Mouse (Mus musculus): ENCODE measurements around the gene Ap1m1. TPM values are rescaled to one million over a fixed set of nuclear protein-coding genes. Genes with fewer than 3 reads are reported as not detected.
A peak's percentile ranks its signal among the peaks of the same experiment; 100 is the strongest.

The Ap1m1 gene
- total RNA-seq, 4 experiments from 2014 or later: 42.0 to 48.4 (median 43.4) TPM

DNA sequence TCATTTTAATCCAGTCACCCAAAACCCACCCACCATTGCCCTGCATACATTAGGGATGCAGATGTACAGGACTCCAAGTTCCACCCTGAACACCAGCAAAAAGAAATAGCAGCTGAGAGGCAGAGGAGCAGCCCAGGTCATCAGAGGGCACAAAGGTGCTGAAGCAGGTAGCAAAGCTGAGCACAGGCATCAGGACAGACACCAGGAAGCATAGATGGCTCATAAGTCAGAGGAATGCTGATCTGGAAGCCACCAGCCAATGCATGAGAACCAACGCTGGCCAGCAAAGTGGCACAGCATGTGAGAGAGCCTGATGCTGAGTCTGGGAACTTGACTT is 18.1 kb downstream of the Ap1m1 start:
- no peak for DNase-seq (ENCODE audit: low spot score)

DNA sequence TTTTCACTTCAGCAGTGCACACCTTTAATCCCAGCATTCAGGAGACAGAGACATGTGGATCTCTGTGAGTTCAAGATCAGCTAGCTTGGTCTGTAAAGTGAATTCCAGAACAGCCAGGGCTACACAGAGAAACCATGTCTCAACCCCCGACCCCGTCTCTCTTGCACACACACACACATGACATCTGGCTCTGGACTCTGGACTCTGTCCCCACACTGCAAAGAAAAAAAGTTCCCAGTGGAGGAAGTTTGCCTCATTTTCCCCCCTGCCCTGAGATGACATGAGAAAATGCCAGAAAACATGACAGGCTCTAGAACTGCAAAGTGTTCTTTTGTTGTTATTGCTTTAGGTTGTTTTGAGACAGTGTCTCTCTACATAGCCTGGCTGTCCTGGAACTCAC is 20.0 kb downstream of the Ap1m1 start:
- DNase-seq (ENCODE audit: low spot score): no peak

DNA sequence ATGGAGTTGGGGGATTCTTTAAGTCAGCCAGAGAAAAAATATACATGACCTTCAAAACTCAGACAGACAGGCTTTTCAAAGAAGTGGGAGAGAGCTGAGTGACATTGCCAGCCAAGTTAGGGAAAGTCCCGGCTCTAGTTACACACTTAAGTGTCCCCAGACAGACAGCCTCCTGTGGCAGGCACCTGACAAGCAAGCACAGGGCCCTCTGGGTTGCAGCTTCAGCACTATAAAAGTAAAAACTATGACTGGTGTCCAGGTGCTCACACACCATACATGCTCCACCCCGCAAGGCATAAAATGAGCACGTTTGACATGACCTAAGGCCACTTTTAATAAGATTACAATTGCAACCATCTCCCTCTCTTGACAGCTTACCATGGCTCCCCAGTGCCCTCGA is 20.8 kb downstream of the Ap1m1 start:
- no peak for DNase-seq (ENCODE audit: low spot score)

DNA sequence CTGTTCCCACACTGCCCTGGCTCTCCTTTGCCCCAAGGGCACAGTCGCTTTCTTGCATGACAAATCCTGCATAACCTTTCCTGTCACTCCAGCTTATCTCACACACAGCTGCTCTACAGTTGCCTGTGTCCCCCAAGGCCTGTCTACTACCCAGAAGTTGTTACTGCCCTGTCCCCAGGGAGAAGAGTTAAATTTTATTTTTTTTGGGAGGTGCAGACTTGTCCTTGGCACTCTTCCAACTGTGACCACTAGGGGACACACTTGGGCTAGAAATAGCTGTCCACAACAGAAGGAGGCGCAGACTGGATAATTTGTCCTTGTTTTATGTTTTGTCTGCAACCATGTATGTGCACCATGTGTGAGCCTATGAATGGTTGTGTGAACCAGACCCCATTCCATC is 21.2 kb downstream of the Ap1m1 start:
- peak; percentile 84 for DNase-seq (ENCODE audit: low spot score)

DNA sequence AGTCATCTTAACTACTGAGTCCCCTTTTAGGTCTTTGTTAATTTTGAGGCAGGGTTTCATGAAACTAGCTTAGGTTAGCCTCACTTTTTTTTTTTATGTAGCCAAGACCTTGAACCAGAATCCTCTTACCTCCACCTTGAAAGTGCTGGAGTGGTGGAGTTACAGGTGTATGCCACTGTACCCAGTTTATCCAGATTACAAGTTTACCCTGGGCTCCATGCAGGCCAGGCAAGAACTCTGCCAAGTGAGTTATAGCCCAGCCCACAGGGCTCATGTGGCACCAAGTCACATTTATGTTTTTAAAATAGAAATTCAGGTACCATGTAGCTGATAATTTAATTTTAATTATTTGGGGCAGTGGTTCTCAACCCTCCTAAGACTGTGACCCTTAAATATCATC is 21.6 kb downstream of the Ap1m1 start:
- DNase-seq (ENCODE audit: low spot score): no peak

DNA sequence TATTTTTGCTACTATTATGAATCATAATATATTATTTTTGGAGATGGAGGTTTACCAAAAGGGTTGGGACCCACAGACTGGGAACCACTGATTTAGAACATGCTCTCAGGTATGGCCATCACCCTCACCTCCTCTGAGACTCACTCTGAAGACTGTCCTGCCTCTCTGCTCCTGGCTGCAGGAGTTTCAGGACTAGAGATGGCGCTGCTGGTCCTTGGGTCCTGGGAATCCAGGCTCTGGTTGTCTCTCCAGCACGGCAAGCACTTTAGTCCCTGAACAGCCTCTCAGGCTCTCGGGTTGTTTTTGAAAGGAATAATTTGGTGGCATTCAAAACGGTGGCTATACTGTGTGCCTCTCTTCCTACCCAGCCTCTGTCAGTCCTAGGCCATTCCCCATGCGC is 22.1 kb downstream of the Ap1m1 start:
- DNase-seq (ENCODE audit: low spot score): no peak

DNA sequence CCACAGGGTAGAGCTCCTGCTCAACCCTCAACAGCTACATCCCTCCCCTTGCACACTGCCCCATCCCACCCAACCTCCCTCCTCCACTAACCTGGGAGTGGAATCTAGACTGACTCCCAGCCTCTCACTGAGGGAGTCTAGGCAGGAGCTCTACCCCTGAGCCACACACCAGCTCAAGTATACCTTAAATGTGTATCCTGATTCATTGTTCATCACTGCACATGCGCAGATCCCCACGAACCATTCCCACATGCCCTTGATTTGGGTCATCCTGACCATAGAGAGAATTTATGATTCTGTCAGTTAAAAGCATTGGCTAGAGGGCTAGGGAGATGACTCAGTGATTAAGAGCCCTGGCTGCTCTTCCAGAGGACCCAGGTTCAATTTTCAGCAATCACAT is 22.9 kb downstream of the Ap1m1 start:
- no peak for DNase-seq (ENCODE audit: low spot score)

DNA sequence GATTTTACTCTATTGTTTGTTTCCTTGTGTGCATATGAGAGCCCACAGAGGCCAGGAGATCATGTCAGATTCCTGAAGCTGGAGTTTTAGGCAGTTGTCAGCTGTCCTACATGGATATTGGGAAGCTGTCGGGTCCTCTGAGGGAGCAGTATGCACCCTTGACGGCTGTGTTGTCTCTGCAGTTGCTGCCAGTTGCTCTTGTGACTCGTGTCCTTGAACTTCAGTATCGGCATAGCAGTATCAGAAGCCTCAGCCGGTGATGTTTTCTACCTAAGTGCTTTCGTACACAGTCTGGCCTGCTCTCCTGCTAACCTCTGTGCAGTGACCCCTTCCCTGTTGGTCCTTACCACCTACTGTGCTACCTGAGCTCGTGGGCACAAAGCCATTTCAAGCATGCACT is 23.6 kb downstream of the Ap1m1 start:
- no peak for DNase-seq (ENCODE audit: low spot score)

DNA sequence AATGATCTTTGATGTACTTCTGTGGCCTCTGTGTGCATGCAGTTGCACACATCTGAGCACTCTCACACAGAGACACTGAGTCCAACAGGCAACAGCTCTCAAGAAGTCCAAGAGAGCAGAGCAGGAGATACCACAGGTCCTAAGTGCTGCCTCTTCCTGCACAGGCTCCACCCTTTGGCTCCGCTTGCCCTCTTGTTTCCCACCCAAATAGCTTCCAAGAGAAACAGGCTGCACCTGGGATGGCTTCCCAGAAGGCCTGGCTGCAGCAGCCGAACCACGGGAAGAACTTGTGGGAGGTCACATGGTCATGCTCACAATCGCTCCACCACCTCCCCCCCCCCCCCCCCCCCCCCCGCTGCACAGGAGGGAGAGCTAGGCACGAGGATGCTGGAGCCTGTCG is 25.5 kb downstream of the Ap1m1 start:
- DNase-seq (ENCODE audit: low spot score): peak; percentile 84

DNA sequence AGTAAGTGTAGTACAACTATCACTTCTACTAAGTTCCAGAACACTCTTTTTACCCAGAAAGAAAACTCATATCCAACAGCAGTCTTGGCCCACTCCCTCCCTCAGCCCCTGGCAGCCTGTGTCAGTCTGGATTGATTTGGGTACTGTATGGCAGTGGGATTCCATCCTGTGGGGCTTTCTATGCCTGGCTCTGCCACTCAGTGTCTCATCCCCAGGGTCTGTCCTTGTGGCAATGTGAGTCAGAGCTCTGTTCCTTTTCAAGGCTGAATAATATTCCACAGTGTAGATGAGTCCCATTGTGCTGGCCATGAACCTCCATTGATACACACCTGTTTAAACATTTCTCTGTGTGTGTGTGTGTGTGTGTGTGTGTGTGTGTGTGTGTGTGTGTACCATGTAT is 26.9 kb downstream of the Ap1m1 start:
- no peak for DNase-seq (ENCODE audit: low spot score)

DNA sequence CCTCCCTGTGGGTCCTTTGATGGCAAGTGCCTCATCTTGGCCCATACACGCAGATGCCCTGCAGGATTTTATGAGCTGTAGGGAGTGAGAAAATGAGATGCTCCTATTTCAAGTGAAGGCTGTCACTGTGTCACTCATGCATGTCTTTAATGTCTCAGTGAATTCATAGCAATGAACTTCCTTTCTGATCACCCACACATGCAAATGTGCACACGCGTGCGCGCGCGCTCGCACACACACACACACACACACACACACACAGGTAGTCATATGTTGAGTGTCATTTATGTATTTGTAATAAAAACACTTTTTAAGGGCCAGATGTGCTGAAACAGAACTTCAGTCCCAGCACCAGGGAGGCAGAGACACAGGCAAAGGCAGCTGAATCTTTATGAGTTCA is 27.3 kb downstream of the Ap1m1 start:
- no peak for DNase-seq (ENCODE audit: low spot score)

DNA sequence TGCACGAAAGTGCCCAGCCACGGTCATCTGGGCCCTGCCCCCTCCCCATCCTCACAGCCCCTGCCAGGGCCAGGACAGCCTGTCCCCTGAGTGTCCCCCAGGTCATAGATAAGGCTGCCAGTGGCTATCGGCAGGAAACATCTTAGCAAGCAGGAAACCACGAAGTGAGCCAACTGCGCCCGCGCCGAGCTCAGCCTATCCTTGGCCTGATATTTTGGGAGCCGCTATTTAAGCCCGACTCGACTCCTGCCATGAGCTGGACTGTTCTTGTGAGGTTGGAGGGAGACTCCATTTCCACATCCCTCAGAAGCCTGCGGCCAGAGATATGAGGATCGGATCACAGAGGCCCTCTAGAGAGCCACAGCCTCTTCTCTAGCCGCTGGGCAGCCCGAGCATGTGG is 28.5 kb downstream of the Ap1m1 start:
- DNase-seq (ENCODE audit: low spot score): peak; percentile 96

DNA sequence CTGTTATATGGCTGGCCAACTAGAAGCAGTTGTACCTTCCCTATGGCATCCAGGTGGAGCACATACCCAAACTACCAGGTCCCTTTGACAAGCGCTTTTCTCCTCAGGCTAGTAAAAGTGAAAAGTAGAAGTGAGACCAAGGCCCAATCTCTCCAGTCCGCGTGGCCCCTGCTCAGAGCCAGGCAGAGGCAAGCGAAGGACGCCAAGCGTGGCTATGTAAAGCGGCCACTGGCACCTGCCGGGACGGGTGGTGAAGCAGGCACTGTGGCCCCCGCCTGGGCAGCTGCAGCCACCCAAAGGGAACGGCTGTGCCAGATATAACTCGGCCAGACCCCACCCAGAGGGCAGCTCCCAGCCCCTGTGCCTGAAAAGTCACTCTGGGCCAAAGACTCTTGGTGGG is 30.8 kb downstream of the Ap1m1 start:
- no peak for DNase-seq (ENCODE audit: low spot score)

DNA sequence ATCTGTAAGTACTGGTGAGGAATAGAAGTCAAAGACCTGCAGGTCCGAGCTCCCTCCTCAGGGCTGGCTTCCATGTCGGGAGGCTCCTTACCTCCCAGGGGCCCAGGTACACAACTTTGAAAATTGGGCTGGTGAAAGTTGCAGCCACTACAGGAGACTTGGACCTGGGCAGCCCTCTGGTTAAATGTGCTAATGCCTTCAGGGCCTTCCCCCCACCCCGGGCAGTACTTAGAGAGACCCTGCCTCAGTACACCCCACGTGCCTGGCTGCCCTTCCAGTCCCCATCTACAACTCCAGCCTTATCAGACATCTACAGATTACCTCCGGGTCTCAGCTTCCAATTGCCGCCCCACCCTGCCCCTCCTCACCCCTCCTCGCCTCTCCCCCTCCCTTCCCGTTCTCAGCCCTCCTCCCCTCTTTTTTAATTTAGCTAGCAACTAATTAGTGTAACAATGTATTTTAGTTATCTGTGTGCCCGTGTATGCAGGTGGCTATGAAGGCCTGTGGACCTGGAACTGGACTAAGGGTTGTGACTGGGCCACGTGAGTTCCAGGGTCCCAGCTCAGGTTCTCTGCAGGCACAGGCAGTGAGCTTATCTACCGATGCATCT is 31.3 kb downstream of the Ap1m1 start:
- no peak for DNase-seq (ENCODE audit: low spot score)

DNA sequence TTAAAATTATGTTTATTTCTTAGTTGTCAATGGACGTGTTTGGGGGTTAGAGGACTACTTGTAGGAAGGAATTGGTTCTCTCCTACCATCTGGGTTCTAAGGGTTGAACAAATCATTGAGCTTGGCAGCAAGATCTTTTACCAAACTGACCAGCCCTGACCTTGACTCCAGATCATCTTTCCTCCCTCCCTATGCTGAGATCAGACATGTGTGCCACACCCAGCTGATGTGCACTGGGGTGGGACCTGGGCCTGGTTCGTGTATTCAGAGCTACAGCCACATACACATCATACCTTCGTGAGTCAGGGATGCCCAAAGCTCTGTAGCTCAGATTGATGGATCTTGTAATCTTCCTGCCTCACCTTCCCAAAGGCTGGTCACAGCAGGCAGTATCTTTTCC is 31.9 kb downstream of the Ap1m1 start:
- no peak for DNase-seq (ENCODE audit: low spot score)

DNA sequence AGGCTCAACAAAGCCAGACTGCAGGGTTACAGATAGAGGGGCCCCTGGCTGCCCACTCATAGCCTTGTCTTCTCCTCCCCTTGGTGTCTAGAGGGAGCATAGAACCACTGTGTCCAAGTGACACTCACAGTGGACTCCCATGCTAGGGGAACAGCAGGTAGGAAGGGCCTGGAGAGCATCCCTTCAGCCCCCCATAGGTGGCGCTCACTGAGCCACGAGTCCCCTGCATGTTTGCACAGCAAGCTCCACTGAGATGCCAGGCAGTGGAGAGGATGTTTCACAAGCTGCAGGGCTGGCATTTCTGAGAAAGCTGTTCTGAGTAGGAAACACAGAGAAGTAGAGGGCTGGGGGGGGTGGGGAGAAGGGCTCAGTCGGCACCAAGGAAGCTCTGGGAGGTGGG is 32.5 kb downstream of the Ap1m1 start:
- DNase-seq (ENCODE audit: low spot score): no peak

DNA sequence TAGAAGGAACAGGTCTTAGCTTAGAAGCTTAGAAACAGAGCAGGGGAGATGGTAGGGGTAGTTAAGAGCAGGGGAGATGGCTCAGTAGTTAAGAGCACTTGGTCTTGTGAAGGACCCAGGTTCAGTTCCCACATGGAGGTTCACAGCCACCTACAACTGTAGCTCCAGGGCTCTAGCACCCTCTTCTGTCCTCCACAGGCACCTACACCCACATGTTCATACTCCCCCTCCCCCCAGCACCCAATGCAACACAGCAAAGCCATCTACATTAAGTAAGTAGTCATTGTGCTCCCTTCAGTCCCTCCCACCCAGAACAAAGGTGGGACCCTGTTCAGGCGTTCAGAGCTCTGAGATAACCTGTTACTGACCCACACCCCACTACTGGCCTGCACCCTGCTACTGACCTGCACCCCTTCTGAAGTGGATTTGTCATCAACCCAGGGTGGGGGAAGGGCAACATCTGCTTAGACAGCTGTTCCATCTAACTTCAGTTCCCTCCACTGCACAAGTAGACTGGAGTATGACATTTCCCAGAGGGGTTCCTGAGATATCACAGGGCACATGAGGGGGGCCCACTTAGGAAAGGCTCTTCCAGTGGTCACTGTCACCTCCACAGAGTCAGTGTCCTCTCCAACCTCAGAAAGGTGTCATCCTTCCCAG is 33.4 kb downstream of the Ap1m1 start:
- DNase-seq (ENCODE audit: low spot score): no peak

DNA sequence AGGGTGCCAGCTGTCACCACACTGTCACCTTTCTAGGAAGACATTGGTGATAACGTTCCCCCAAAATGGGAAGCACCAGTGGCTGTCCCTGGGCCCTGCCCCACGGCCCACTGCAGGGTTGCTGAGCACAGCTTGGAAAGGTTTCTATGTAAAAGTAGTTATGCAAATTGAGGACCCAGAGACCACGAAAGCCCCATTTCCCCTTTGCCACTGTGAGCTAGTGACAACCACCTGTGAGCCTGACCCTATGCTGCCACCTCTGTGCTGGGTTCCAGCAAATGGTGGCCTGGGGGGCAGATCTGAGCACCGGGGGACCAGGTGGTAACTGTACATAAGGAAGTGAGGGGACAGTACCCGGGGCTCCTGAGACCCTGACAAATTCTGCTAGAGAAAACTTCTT is 34.0 kb downstream of the Ap1m1 start:
- no peak for DNase-seq (ENCODE audit: low spot score)

DNA sequence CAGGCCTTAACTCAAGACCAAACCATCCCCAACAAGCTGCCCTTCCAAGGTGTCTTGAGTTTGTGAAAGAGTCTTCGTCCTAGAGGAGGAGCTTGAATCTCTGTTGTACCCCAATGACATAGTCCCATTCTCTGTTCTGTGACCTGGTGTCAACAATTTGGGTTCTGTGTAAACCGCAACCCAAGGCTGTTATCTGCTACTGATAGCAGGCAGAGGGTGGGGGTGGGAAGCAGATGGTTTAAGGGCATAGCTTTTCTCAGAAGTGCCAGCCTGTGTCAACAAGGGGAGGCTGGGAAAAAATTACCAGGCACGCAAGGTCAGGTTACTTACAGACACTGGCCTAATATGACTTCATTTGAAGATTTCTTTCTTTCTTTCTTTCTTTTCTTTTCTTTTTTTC is 37.4 kb downstream of the Ap1m1 start:
- no peak for DNase-seq (ENCODE audit: low spot score)

DNA sequence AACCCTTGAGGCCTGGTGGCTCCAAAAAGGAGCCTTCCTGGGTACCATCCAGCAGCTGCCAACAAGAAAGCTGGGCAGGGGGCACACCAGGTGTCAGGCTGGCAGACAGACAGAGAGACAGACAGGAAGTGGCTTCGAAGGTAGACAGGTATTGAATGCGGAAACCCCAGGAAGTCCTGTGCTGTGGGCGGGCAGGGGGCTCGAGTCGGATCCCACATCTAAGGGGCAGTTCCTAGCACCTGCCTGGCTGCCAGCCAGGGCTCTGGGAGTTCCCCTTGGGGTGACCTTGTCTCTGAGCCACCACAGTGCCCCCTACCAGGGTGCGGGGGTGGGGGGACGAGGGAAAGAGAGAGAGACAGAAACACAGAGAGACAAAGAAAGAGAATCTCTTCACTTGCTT is 39.3 kb downstream of the Ap1m1 start:
- DNase-seq (ENCODE audit: low spot score): no peak

DNA sequence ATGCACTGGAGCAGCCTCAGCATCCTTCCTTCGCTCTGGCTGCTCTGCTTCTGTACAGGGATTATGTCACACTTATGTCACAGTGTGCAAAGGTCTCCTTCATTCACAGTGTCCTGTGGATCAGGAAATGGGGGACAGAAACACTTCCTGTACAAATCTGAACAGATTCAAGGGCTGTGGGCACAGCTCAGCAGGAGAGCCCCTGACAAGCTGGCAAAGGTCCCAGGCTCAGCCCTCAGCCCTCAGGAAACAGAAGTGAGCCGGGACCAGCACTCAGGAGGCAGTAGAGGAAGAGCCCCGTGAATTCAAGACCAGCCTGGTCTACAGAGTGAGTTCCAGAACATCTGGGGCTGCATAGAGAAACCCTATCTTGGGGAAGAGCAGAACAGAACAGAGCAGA is 41.8 kb downstream of the Ap1m1 start:
- DNase-seq (ENCODE audit: low spot score): no peak

DNA sequence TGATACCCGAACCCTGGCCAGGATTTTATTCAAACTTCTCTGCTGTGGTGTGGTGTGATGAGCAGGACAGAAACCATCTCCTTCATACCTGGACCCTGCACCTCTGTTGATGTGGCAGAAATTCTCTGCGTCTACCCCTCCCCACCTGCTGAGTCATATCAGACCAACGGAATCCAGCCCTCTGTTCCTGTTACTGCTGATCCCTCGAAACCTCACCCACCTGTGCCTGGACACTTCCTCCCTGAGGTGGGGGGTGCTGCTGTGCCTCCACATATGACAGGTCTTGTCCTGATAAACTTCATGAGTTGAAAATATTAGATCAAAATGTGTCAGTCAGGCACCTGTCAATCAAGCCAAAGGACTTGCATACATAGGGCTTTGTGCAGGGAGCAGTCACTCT is 45.5 kb downstream of the Ap1m1 start:
- no peak for DNase-seq (ENCODE audit: low spot score)

DNA sequence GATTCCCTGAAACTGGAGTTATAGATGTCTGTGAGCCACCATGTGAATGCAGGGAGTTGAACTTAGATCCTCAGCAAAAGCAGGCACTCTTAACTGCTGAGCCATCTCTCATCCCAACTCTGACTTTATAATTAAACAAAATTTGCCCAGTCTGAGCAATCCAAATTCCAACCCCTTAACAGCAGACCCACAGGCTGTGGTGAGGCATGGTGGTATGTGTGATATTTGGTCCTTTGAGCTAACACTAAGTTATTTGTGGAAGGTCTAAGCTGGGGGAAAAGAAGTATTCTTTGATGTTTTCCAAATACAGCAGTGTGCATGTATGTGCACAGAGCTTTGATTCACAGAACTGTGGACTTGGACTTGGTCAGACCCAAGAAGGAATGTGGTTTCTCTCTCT is 49.2 kb downstream of the Ap1m1 start:
- DNase-seq (ENCODE audit: low spot score): no peak

DNA sequence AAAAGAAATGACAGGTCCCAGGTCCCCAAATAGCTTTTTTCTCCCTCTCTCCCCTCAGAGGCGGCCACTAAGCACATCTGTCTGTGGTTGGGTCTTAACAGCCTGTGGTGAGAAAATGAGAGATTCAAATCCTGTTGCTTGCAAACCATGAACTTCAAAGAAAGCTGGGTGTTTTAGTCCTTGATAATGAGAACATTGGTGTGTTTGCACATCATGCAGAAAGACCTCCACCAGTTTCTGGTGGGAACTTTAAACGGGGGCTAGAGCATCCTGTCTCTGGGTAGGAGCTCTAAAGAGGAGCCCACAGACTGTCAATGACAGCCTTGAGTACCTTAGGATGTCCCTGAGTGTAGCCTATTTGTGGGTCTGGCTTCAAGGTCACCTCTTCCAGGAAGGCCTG is 51.3 kb downstream of the Ap1m1 start:
- no peak for DNase-seq (ENCODE audit: low spot score)
